Mouse (Mus musculus) kidney, adult 2 months (tissue): ENCODE results near the gene Fam19a5.

ENCODE experiments used
- CTCF ChIP-seq: fragments of 200-500 bp; conservative IDR thresholded peaks from 2 replicates; pipeline ENCODE4 v1.5.1; 2011; ENCODE audit warnings: low read depth, mild to moderate bottlenecking, control low read depth, low read length, moderate library complexity, mixed read lengths; ENCODE audit not compliant: insufficient read depth, insufficient read length
- POLR2A ChIP-seq: fragments of 200-500 bp; IDR thresholded peaks from one replicate; pipeline ENCODE4 v1.6.1; 2011; ENCODE audit warnings: low read depth, low read length, control low read depth

- TF ChIP-seq CTCF: peak; percentile 18; the same call in 1 of the 2 replicates
- no peak for TF ChIP-seq POLR2A
Measured at GRCm38 (mm10) chr15:87541656-87542055, 2.4 kb upstream of the Fam19a5 start.
